Mouse (Mus musculus) limb, embryonic 15.5 days (tissue): ENCODE measurements around the gene Ptprn2. TPM values are rescaled to one million over a fixed set of nuclear protein-coding genes. Genes with fewer than 3 reads are reported as not detected.

ENCODE experiments used
- ATAC-seq: fragments of 200-750 bp; cut with Nextera tagmentation; 2 replicates; pipeline ENCODE4 v1.8.0; 2017; ENCODE audit warnings: low read depth, moderate TSS enrichment; ENCODE audit not compliant: insufficient number of reproducible peaks, low FRiP score, low TSS enrichment
- H3K27ac ChIP-seq: fragments of 300-500 bp; sonication (generic); 2 replicates; pipeline ENCODE4 v1.5.1; 2015; ENCODE audit warnings: moderate library complexity, mild to moderate bottlenecking, inconsistent platforms
- H3K27me3 ChIP-seq: fragments of 300-500 bp; sonication (generic); 2 replicates; pipeline ENCODE4 v1.6.1; 2015; ENCODE audit warnings: inconsistent platforms
- H3K36me3 ChIP-seq: fragments of 300-500 bp; sonication (generic); 2 replicates; pipeline ENCODE4 v1.6.1; 2015; ENCODE audit warnings: inconsistent platforms
- H3K4me1 ChIP-seq: fragments of 300-500 bp; sonication (generic); 2 replicates; pipeline ENCODE4 v1.6.1; 2015; ENCODE audit warnings: inconsistent platforms
- H3K4me2 ChIP-seq: fragments of 300-500 bp; sonication (generic); 2 replicates; pipeline ENCODE4 v1.6.1; 2015; ENCODE audit warnings: mild to moderate bottlenecking, inconsistent platforms
- H3K4me3 ChIP-seq: fragments of 300-500 bp; sonication (generic); 2 replicates; pipeline ENCODE4 v1.5.1; 2015; ENCODE audit warnings: mild to moderate bottlenecking, inconsistent platforms
- H3K9ac ChIP-seq: fragments of 300-500 bp; sonication (generic); 2 replicates; pipeline ENCODE4 v1.6.1; 2015; ENCODE audit warnings: inconsistent platforms
- H3K9me3 ChIP-seq: fragments of 300-500 bp; sonication (generic); 2 replicates; pipeline ENCODE4 v1.6.1; 2016; ENCODE audit warnings: inconsistent platforms
- whole genome bisulfite sequencing: fragments of 180-500 bp; shearing (Covaris S2); methylation state at CpG from one replicate; pipeline ENCODE4 v1.1.7; 2015; 5-methylcytosine and 5-hydroxymethylcytosine counted together
- polyA plus RNA-seq: library from polyadenylated mRNA; unstranded; fragments of >200 nt; fragmentation: Nextera tagmentation; extraction: Ambion mirVana; gene quantifications from 2 replicates; pipeline ENCODE4 v1.2.1, GENCODE M21; 2015

Ptprn2 gene
- polyA plus RNA-seq, 1 experiment from 2014 or later, result 0.15 TPM

DNA sequence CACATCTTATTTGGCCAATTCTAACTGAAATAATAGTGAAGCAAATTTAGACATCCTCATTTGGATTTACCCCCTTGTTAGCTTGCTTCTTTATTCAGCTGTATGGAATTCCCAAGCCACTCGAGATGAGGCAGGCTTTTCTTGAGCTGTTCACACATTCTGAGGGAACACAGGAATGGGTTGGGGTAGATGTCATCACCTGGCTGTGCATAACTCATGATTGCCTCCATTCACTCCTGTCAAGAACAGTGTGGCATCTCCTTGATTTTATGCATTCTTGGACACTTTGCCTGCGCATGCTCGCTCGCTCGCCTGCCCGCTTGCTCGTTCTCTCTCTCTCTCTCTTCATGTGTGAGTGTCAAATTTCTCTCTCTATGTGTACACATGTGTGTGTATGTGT lies 573.5 kb downstream of the Ptprn2 start:
- no peak overlapping the region for H3K9ac ChIP-seq
- ATAC-seq, result no peak
- H3K4me3 ChIP-seq, result no peak overlapping the region
- WGBS, result 70% methylated on average over 7 of the region's 7 CpGs
- no peaks in the 10 kb centered on the region for H3K27me3 ChIP-seq
- H3K27ac ChIP-seq, result no peak overlapping the region
- no peaks in the 10 kb centered on the region for H3K4me1 ChIP-seq
- no peaks in the 10 kb centered on the region for H3K9me3 ChIP-seq
- no peak overlapping the region for H3K4me2 ChIP-seq
- no peaks in the 10 kb centered on the region for H3K36me3 ChIP-seq

DNA sequence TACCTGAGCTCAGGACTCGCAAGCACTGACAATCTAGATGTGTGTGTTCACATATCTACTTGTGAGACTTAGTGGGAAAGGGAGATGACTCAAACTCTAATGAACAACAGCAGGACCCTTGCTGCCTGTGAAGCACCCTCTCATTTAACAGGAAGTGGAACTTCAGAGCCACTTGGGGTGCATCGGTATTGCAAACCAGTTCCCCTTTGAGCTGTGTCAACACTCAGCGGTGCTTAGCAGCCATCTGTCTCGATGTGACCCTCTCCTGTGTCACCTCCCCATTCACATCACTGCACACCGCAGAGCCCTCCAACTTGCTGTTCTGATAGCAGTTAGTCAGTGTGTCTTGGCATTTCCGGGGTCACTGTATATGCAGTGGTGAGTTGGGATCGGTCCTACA lies 592.1 kb downstream of the Ptprn2 start:
- no peak for ATAC-seq

DNA sequence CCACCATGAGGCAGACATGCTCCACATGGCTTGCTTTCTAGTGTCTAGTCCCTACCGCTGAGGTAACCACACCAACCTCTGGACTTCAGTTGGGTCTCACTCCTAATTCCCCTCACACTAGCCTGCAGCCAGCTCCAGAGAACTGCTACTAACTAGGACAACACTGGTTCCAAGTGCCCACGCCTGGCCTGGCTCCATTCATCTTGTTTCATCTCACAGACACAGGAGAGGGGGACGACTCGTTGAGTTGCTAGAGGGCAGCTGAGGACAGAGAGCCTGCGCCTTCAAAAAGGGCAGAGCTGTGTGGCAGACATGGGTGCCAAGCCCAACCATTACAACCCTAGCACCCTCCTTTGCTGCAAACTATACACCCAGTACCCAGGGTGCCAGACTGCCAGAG lies 593.4 kb downstream of the Ptprn2 start:
- H3K4me3 ChIP-seq, result no peak overlapping the region
- H3K4me2 ChIP-seq, result no peak overlapping the region
- H3K4me1 ChIP-seq, result no peaks in the 10 kb centered on the region
- H3K27ac ChIP-seq, result no peak overlapping the region
- no peaks in the 10 kb centered on the region for H3K9me3 ChIP-seq
- no peaks in the 10 kb centered on the region for H3K27me3 ChIP-seq
- no peaks in the 10 kb centered on the region for H3K36me3 ChIP-seq
- H3K9ac ChIP-seq, result no peak overlapping the region
- WGBS, result 86% methylated on average over 5 of the region's 5 CpGs
- no peak for ATAC-seq

More for the DNA sequence above, 592.1 kb downstream of the Ptprn2 start:
- Histone ChIP-seq H3K4me3 (no peak overlapping the region), H3K9me3 (no peaks in the 10 kb centered on the region), H3K9ac (no peak overlapping the region), H3K36me3 (no peaks in the 10 kb centered on the region), H3K4me2 (no peak overlapping the region), H3K27ac (no peak overlapping the region), H3K4me1 (no peaks in the 10 kb centered on the region), H3K27me3 (no peaks in the 10 kb centered on the region)
- WGBS, result 81% methylated on average over 7 of the region's 7 CpGs

DNA sequence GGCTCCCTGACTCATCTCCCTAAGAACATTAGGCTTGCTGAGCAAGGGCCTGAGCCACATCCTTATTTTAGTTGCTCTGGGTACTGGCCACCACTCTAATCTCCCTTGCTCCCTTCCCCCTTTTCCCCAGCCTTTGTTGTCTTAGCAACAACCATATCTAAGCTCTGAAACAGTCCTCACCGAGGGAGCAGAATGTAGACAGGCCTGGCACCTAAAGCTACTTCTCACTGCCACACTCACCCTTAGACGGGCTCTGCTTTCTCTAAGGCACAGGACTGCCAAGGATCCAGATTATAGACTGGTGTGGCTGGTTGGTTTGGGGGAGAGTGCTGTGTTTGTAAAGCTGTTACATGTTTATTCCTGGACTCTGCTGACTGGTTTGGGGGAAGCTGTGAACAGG lies 594.2 kb downstream of the Ptprn2 start:
- Histone ChIP-seq H3K27me3 (no peaks in the 10 kb centered on the region), H3K4me2 (no peak overlapping the region), H3K9ac (no peak overlapping the region), H3K27ac (no peak overlapping the region), H3K36me3 (no peaks in the 10 kb centered on the region), H3K9me3 (no peaks in the 10 kb centered on the region), H3K4me1 (no peaks in the 10 kb centered on the region), H3K4me3 (no peak overlapping the region)
- no peak for ATAC-seq
- WGBS, result 61% methylated on average over 2 of the region's 2 CpGs

DNA sequence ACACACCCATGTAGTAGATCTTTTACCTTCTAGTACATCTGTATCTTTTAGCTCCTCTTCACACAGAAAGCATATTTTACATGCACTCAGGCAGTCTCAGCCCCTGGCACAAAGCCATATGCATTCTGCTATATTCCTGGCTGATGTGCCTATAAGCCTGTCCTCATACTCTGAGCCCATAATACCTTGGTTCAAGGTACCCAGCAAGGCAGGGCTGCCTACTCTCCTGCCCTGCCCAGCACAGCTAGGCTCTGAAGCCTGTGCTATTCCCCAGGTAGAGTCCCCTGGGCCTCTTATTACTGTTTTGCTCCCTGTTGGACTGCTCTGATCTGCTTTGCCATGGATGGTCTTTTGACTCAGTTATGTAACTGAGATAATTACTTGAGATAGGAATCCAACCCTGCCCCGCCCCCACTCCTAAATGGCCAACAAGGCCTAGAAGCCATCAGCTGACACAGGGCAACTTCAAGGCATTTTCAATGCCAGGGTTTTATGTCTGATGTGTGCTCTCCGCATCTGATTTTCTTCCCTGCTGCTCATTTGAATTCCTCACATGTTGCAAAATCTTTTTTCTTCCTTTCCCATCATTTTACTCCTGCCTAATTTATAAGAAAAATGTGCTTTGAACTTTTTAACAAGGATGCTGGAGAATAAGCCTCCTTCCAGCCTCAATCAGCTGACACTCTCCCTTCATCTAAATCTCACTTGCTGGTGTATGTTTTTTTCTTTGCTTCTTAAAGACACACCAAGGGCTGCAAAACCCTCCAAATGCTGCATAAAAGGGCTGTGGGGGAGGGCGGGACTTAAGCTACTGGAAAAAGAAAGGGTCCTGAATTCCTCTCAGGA lies 598.6 kb downstream of the Ptprn2 start:
- 81% methylated on average over 3 of the region's 3 CpGs for WGBS

DNA sequence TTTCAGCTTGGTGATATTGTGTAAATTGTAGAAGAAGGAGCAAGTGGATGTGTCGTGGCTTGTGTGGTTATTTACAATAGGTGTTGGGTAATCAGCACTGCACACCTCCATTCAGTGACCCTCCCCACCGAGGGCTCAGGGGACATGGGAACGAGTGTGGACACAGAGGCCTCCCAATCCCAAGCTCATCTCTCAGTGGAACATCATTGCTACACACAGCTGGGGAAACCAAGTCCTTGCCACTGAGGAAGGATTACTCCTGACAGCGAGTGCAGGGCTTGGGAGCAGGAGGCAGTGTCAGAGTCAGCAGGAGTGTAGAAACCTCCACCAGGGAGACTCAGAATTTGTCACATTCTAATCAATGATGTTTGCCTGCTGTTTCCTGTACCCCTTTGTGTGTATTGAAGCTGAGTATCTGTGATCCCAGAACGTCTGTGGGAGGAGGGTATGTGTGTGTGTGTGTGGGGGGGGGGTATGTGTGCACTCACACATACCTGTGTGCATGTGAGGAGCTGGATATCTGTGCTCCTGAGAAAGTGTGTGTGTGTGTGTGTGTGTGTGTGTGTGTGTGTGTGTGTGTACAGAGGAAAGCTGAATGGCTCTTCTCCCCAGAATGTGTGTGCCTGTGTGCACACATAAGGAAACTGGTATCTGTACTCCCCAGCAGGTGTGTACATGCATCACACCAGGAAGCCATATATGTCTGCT lies 599.3 kb downstream of the Ptprn2 start:
- ATAC-seq, result no peak
- peaks cover 7% of the 10 kb centered on the region for H3K4me1 ChIP-seq
- no peak overlapping the region for H3K4me2 ChIP-seq
- no peak overlapping the region for H3K27ac ChIP-seq
- H3K4me3 ChIP-seq, result no peak overlapping the region
- H3K9ac ChIP-seq, result no peak overlapping the region
- H3K36me3 ChIP-seq, result no peaks in the 10 kb centered on the region
- WGBS, result 50% methylated on average over 5 of the region's 5 CpGs
- no peaks in the 10 kb centered on the region for H3K9me3 ChIP-seq
- no peaks in the 10 kb centered on the region for H3K27me3 ChIP-seq

More for the DNA sequence above, 598.6 kb downstream of the Ptprn2 start:
- no peak overlapping the region for H3K4me2 ChIP-seq
- peaks cover 7% of the 10 kb centered on the region for H3K4me1 ChIP-seq
- H3K27me3 ChIP-seq, result no peaks in the 10 kb centered on the region
- H3K4me3 ChIP-seq, result no peak overlapping the region
- H3K9ac ChIP-seq, result no peak overlapping the region
- no peak for ATAC-seq
- no peak overlapping the region for H3K27ac ChIP-seq
- H3K9me3 ChIP-seq, result no peaks in the 10 kb centered on the region
- H3K36me3 ChIP-seq, result no peaks in the 10 kb centered on the region

DNA sequence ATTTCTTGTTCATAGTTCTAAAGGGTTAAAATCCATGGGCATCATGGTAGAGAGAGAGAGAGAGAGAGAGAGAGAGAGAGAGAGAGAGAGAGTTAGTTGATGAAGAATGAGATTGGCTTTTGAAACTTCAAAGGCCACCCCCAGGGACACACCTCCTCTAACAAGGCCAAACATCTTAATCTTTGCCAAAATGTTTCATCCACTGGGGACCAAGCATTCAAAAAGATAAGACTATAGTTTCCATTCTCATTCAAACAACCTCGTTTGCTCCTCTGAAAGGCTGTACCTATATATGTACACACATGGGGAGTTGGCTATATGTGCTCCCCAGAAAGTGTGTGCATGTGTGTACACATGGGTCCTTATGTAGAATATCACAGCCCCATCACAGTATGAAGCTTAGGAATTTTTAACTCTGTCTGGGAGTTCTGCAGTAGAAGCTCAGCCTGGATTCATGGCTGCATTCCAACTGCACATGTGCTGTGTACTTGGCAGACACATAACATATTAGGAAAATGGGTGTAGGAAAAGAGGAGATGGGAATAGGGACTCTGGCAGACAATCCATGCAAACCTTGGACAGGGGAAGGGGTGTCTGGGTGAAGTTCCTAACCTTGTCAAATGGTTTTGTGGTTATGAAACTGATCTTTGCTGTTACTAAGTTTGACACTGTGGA lies 600.3 kb downstream of the Ptprn2 start:
- ATAC-seq, result no peak
- no peak overlapping the region for H3K4me3 ChIP-seq
- H3K4me2 ChIP-seq, result no peak overlapping the region
- no peaks in the 10 kb centered on the region for H3K27me3 ChIP-seq
- no peak overlapping the region for H3K27ac ChIP-seq
- no peak overlapping the region for H3K9ac ChIP-seq
- H3K9me3 ChIP-seq, result no peaks in the 10 kb centered on the region
- H3K36me3 ChIP-seq, result no peaks in the 10 kb centered on the region
- 62% methylated on average over 1 of the region's 1 CpGs for WGBS
- peaks cover 7% of the 10 kb centered on the region for H3K4me1 ChIP-seq

DNA sequence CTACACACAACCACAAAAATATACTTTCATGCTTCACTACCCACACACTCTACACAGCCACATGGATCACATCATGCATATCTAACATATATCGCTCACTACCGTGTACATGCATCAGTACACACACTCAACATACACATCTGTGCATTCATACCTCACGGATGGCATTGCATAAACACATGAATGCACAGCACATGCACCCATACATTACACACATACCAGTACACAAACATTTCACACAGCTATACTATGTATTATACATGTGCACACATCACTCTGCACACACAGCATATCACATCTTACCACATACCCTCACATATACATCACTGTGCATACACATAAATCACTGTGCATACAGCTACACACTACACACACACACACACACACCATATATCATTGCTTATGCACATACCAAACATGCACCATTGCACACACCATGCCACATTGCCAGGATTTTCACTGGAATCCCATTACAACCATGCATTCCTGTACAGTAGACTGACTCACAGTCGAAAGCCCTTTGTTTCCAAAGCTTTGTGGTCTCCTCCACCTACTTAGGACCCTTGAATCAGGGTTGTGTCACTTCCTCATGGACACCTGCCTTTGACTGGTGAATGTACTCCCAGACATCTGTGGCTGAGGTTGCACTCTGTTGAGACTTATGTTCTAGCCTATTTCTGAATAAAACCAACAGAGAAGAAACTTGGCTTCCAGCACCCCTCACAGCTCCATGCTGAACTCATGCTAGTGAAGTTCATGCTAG lies 607.0 kb downstream of the Ptprn2 start:
- no peak for ATAC-seq

DNA sequence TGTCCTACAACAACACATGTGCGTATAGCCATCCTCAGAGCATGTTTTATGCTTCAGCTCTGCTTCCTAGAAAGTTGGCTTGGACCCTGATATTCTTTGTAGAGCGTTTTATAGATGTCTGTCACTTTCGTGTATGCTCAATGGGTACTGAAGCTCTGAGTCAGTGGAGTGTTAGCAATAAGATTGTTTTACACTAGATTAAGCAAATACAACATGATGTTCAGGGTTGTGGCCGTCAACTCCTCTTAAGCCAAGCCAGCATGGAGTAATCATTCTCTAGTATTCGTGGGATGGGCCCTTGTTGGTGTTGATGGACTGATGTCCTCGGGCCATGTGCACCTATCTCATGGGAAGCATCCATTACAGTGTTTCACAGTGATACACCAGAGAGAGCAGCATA lies 610.4 kb downstream of the Ptprn2 start:
- WGBS, result 87% methylated on average over 6 of the region's 6 CpGs
- no peak overlapping the region for H3K4me3 ChIP-seq
- no peak overlapping the region for H3K4me2 ChIP-seq
- H3K9me3 ChIP-seq, result no peaks in the 10 kb centered on the region
- H3K36me3 ChIP-seq, result no peaks in the 10 kb centered on the region
- no peaks in the 10 kb centered on the region for H3K27me3 ChIP-seq
- no peak overlapping the region for H3K9ac ChIP-seq
- H3K4me1 ChIP-seq, result no peaks in the 10 kb centered on the region
- no peak overlapping the region for H3K27ac ChIP-seq
- ATAC-seq, result no peak

More for the DNA sequence above, 607.0 kb downstream of the Ptprn2 start:
- Histone ChIP-seq H3K36me3 (no peaks in the 10 kb centered on the region), H3K27ac (no peak overlapping the region), H3K9ac (no peak overlapping the region), H3K4me1 (no peaks in the 10 kb centered on the region), H3K4me3 (no peak overlapping the region), H3K9me3 (no peaks in the 10 kb centered on the region), H3K27me3 (no peaks in the 10 kb centered on the region), H3K4me2 (no peak overlapping the region)
- 89% methylated on average over 4 of the region's 4 CpGs for WGBS

DNA sequence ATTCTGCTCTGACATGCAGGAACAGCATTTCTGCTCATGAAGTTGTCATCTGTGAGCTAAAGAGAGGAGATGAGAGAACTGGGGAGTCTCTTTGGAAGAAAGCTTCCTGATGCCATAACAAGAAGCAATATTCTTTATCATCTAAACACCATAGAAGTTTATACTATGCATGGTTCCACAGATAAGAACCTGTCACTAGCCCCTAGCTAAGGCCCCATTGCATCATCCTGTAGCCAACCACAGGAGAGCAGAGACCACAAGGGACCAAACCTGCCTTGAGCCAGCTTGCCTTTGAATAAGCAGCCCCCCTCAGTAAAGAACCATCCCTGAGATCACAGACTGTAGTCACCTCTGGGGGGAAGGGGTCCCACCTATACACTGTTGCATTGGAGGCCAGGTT lies 612.8 kb downstream of the Ptprn2 start:
- Histone ChIP-seq H3K27me3 (no peaks in the 10 kb centered on the region), H3K9me3 (no peaks in the 10 kb centered on the region), H3K27ac (no peak overlapping the region), H3K9ac (no peak overlapping the region), H3K36me3 (no peaks in the 10 kb centered on the region), H3K4me3 (no peak overlapping the region), H3K4me2 (no peak overlapping the region), H3K4me1 (no peaks in the 10 kb centered on the region)
- no peak for ATAC-seq

DNA sequence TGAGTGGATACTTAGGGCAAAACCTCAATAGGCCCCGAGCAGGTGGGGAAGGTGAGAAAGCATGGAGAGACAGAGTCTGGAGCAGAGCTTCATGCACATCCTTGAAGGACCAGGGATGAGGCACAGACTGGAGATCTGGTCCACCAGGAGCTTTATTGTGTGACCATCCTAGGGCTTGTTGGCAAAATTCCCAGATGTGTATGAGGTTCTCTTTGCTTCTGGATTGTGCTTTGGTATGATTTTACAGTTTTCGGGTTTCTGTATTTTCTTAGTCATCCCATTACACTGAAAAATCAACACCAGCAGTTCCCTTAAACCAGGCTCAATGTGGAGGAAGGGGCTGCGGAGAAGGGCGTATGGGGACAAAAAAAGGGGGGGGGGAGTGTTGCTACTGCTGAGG lies 621.2 kb downstream of the Ptprn2 start:
- Histone ChIP-seq H3K4me3 (no peak overlapping the region), H3K27me3 (no peaks in the 10 kb centered on the region), H3K27ac (no peak overlapping the region), H3K36me3 (no peaks in the 10 kb centered on the region), H3K4me2 (0 out of 2 replicates have a peak overlapping the region, but pooled peaks have one; percentile 19), H3K9me3 (no peaks in the 10 kb centered on the region), H3K9ac (no peak overlapping the region), H3K4me1 (peaks cover 5% of the 10 kb centered on the region; the same call in 1 of the 2 replicates)
- no peak for ATAC-seq
- 39% methylated on average over 4 of the region's 4 CpGs for WGBS
